Mouse (Mus musculus) bone marrow macrophage, adult 2 months (primary cell): Measurements from ENCODE around the gene Cnksr1.

Source experiments
- CTCF ChIP-seq: IDR thresholded peaks from 2 replicates; pipeline ENCODE4 v1.5.1; 2012; ENCODE audit warnings: low read depth, mild to moderate bottlenecking, low read length, moderate library complexity
- POLR2A ChIP-seq: IDR thresholded peaks from 2 replicates; pipeline ENCODE4 v1.6.1; 2012; ENCODE audit warnings: mild to moderate bottlenecking, low read depth, low read length, borderline replicate concordance

GRCm38 (mm10) chr4:134250930-134251240, 12.7 kb upstream of the Cnksr1 start:
- TF ChIP-seq POLR2A (no peak), CTCF (no peak)
